Mouse (Mus musculus): ENCODE results near the gene Ap5b1. TPM values are rescaled to one million over a fixed set of nuclear protein-coding genes. Genes with fewer than 3 reads are reported as not detected.

Ap5b1 gene
- total RNA-seq, 1 experiment from 2014 or later, result 7.3 TPM

- DNase-seq, result no peak
These were observed 668 bp upstream of the Ap5b1 start for GRCm38 (mm10) chr19:5567180-5567533.

GRCm38 (mm10) chr19:5568470-5569140 lies 780 bp downstream of the Ap5b1 start:
- peak; percentile 90 for DNase-seq

- no peak for DNase-seq
These were observed 1.7 kb downstream of the Ap5b1 start for GRCm38 (mm10) chr19:5569521-5569920.

GRCm38 (mm10) chr19:5570353-5571246 lies 2.8 kb downstream of the Ap5b1 start:
- DNase-seq, result no peak

GRCm38 (mm10) chr19:5571831-5572230 lies 4.0 kb downstream of the Ap5b1 start:
- DNase-seq, result peak; percentile 63

DNA sequence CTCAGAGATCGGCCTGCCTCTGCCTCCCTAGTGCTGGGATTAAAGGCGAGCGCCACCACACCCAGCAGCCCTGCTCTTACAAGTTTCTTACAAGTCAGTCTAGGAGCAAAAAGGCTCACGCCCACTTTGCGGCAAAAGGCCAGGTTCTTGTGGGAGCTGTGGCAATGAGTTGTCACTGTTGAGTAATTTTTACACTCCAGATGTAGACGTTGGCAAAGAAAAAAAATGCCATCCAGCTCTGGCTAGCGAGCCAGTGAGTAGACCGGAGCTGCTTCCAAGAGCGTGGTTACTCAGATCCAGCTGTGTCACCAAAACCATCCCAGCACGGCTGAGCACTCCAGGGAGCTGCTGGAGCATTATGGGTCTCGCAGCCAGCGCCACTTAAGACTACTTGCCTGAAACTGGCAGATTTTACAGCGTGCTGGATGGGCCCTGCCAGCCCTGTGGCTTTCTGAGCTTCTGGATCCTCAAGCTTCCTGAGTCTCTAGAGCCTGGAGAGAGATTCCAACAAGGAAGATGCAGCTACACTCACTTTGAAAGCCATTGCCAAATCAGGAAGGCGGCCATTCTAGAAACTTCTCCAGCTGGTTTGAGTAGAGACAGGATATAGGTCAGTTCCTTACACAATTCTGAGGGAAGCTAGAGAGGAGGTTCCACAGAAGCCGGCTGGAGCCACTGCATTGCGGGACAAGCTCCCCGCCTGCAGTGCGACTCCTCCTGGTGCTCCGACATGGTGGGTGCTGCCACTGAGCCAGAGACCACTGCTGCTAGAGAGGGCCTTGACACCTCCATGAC lies 4.7 kb downstream of the Ap5b1 start:
- peak; percentile 81 for DNase-seq

GRCm38 (mm10) chr19:5575336-5575735 lies 7.5 kb downstream of the Ap5b1 start:
- DNase-seq, result no peak

GRCm38 (mm10) chr19:5579971-5580370 lies 12.1 kb downstream of the Ap5b1 start:
- DNase-seq, result no peak

GRCm38 (mm10) chr19:5580776-5581175 lies 13.0 kb downstream of the Ap5b1 start:
- no peak for DNase-seq

GRCm38 (mm10) chr19:5581995-5582394 lies 14.2 kb downstream of the Ap5b1 start:
- peak; percentile 50 for DNase-seq

- no peak for DNase-seq
These were observed 21.3 kb downstream of the Ap5b1 start for GRCm38 (mm10) chr19:5589159-5589558.

DNA sequence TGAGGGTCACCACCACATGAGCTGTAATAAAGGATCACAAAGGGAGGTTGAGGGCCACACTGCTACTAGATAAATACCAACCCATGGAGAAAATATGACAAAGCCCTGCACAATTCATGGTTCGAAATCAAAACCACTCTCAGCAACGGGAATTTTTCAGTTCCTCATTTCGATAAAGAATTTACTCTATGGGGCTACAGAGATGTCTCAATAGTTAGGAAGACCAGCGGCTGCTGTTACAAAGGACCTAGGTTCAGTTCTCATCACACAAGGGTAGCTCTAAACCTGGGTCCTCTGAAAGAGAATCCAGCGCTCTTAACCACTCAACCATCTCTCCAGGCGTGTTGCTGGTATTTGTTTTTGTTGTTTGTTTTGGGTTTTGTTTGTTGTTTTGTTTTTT lies 24.1 kb downstream of the Ap5b1 start:
- no peak for DNase-seq

DNA sequence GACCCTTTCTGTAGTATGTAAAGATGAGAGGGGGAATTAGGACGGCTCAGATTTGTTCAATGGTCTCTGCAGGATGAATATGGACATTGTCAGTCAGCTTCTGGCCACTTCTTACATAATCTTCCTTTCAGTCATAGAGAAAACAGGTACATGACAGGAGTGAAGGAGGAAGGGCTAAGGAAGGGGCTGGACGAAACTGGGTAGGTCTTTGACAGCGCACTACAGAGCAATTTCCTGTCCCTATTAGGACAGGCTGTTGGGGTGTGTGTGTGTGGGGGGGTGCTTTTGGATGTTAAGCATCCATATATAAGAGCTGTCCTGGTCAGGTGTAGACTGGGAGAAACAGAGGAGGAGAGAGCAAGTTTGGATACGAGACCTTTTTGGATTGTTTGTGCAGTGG lies 31.4 kb downstream of the Ap5b1 start:
- DNase-seq, result no peak

DNA sequence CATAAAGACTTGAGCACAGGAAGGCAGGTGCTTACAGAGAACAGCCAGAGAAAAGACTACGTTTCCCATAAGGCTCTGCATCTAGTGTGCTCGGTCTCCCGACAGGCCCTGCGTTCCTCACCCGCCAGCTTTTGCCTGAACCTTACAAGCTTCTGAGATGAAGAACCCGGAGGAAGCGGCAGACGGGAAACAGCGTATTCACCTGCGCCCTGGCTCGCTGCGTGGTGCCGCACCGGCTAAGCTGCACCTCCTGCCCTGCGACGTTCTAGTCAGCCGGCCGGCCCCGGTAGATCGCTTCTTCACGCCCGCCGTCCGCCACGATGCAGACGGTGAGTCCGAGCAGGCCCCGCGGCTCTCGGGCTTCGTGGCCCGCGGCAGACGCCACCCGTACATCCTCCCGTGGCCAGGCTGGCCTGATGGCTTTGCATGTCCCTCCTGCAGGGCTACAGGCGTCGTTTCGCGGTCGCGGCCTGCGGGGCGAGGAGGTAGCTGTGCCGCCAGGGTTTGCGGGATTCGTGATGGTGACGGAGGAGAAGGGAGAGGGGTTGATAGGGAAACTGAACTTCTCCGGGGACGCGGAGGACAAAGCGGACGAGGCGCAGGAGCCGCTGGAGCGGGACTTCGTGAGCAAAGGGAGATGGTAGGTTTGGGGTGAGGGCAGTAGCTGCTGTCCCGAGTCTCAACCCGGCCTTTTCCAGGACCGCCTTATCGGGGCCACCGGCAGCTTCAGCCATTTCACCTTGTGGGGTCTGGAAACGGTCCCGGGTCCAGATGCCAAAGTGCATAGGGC lies 34.1 kb downstream of the Ap5b1 start, which contains the start of gene Rnaseh2c:
Gene Rnaseh2c, plus strand, starts transcription at position 122 of the 790 bp plus-strand sequence.
- DNase-seq, result peak; percentile 84

GRCm38 (mm10) chr19:5603664-5604063 lies 35.8 kb downstream of the Ap5b1 start:
- no peak for DNase-seq

- no peak for DNase-seq
These were observed 37.3 kb downstream of the Ap5b1 start for GRCm38 (mm10) chr19:5605126-5605525.

- peak; percentile 32 for DNase-seq
These were observed 38.4 kb downstream of the Ap5b1 start for GRCm38 (mm10) chr19:5606196-5606595.

- no peak for DNase-seq
These were observed 40.0 kb downstream of the Ap5b1 start for GRCm38 (mm10) chr19:5607705-5608410.

- DNase-seq, result no peak
These were observed 40.9 kb downstream of the Ap5b1 start for GRCm38 (mm10) chr19:5608707-5609106.

- no peak for DNase-seq
These were observed 41.3 kb downstream of the Ap5b1 start for GRCm38 (mm10) chr19:5609171-5609546.
